ENCODE assay signal across 8 mouse cellular contexts in the genomic region with DNA sequence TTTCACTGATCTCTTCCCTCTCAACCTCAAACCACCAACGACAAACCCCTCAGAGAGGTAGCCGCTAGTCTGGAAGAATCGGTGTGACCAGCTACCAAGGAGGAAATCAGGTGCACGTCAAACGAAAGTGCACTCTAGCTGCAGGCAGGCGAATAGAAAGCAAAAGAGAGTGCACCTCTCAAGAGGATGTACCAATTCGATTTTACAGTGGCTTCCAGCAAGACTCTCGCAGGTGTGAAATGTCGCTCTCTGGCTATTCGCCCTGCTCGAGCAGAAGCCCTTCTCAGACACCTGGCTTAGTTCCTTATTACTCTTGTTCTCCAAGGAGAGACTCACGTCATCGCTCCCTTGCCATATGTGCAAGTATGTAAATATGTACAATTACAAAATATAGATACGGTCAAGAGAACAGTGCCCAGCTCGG. TPM values are rescaled to one million over a fixed set of nuclear protein-coding genes. Genes with fewer than 3 reads are reported as not detected.
DNase-seq lines count a peak whose midpoint lies in the region; TF ChIP-seq lines count a peak whose summit lies in the region.

A gene (minus strand): TSS at position 336 of the 424 bp plus-strand sequence.

- H3K4me1 ChIP-seq in ES-E14 (ENCODE audit: control insufficient read depth in 2 of 2, insufficient read depth in 2 of 2, low read length in 2 of 2, poor library complexity in 1 of 2): no peaks in the 10 kb centered on the region; a peak in 2 of 4 replicates
- H3K4me1 ChIP-seq in hindbrain, embryonic 10.5 days (replicated peaks): peaks cover 17% of the 10 kb centered on the region

- H3K36me3 ChIP-seq in ES-E14 (ENCODE audit: control insufficient read depth, insufficient read depth, low read length, poor library complexity, severe bottlenecking): no peaks in the 10 kb centered on the region
- no peaks in the 10 kb centered on the region for H3K36me3 ChIP-seq in hindbrain, embryonic 10.5 days
- no peaks in the 10 kb centered on the region for H3K36me3 ChIP-seq in splenic B cell, adult 2 months (ENCODE audit: control insufficient read depth, insufficient read depth, low read length, poor library complexity, severe bottlenecking)

- peaks cover 49% of the 10 kb centered on the region for H3K27me3 ChIP-seq in hindbrain, embryonic 10.5 days (ENCODE audit: insufficient read depth, poor library complexity, severe bottlenecking)
- peaks cover 2% of the 10 kb centered on the region; the same call in 1 of the 2 replicates for H3K27me3 ChIP-seq in splenic B cell, adult 2 months (ENCODE audit: control insufficient read depth, insufficient read depth, low read length, poor library complexity, severe bottlenecking)

- H3K27ac ChIP-seq in ES-E14 (ENCODE audit: insufficient read depth, low read depth, low read length, poor library complexity, severe bottlenecking): no peak within 1 kb of the TSS
- H3K27ac ChIP-seq in hindbrain, embryonic 10.5 days: peak within 1 kb of the TSS; percentile 64

- no peaks in the 10 kb centered on the region for H3K9me3 ChIP-seq in ES-E14 (ENCODE audit: control insufficient read depth, insufficient read depth, low read depth, low read length)
- peaks cover 5% of the 10 kb centered on the region; the same call in 1 of the 2 replicates for H3K9me3 ChIP-seq in hindbrain, embryonic 10.5 days

- peak within 1 kb of the TSS; percentile 65 to 67 for H3K4me3 ChIP-seq in ES-E14 (ENCODE audit: insufficient read depth in 1 of 2, low read depth in 1 of 2, low read length in 2 of 2, poor library complexity in 1 of 2, severe bottlenecking in 1 of 2)
- H3K4me3 ChIP-seq in hindbrain, embryonic 10.5 days: peak within 1 kb of the TSS; percentile 78

- 9% methylated on average over 15 of the region's 15 CpGs for WGBS in hindbrain, embryonic 10.5 days

- intact Hi-C loops in left cerebral cortex, postnatal 25 days (cut with DNase I): loop anchor here (2.0 to 5.0 kb wide), 2 partner anchors 56 to 66 kb away; no protein-coding TSS in a partner anchor

- in situ Hi-C loops in ES-E14 (cut with MboI; ENCODE audit: low sequenced_read_pairs in 2 of 2, unreplicated experiment in 2 of 2): no loop called here

- DNase-seq in CD4-positive helper T cell, adult 2 months (ENCODE audit: low read depth, low spot score): peak; percentile 81
- no peak for DNase-seq in ES-E14 (ENCODE audit: low read depth, low spot score)
- peak; percentile 32 for DNase-seq in embryo, embryonic 9.5 days (ENCODE audit: extremely low spot score)
- no peak for DNase-seq in hindbrain, embryonic 10.5 days (ENCODE audit: low spot score)
- peak; percentile 50 to 77 for DNase-seq in left cerebral cortex, postnatal 25 days (ENCODE audit: low spot score in 2 of 2)
- DNase-seq in mesoderm, embryonic 11.5 days (ENCODE audit: low read depth, low spot score): peak; percentile 17
- peak; percentile 74 for DNase-seq in splenic B cell, adult 2 months (ENCODE audit: low read depth, low spot score)
- DNase-seq in gastrocnemius, postnatal 10 days: no peak

- H3K9ac ChIP-seq in ES-E14 (ENCODE audit: insufficient read depth, low read depth, low read length, poor library complexity, severe bottlenecking): peak within 1 kb of the TSS; percentile 56; the same call in 1 of the 2 replicates

TF ChIP-seq in ES-E14, 5 proteins besides CTCF, POLR2A, EP300 and RAD21:
- TF ChIP-seq ZC3H11A (IDR thresholded peaks at IDR 0.05; ENCODE audit: borderline replicate concordance, low read depth, low read length): no peak
- no peak for TF ChIP-seq CHD2 (IDR thresholded peaks at IDR 0.05; ENCODE audit: low read depth, low read length)
- no peak for TF ChIP-seq HCFC1 (IDR thresholded peaks at IDR 0.05; ENCODE audit: borderline replicate concordance, insufficient read depth, low read length)
- TF ChIP-seq MAFK (IDR thresholded peaks at IDR 0.05; ENCODE audit: insufficient read depth, low read depth, low read length): no peak
- TF ChIP-seq ZNF384 (IDR thresholded peaks at IDR 0.05; ENCODE audit: low read depth, low read length): no peak

RNA-seq across cellular contexts. Expression of the gene that starts here (rescaled TPM):
- total RNA-seq in ES-E14 (2012; rRNA removed): 0.16 and 0.40 TPM in 2 replicates
- polyA plus RNA-seq in hindbrain, embryonic 10.5 days (2016; fragmentation: Nextera tagmentation; extraction: Ambion mirVana): 0.05 and 0.09 TPM in 2 replicates
- 10 to 100 TPM; 53.0 to 62.6 TPM for total RNA-seq in left cerebral cortex, postnatal 25 days (2021)
- under 1 TPM; 0.09 to 0.34 TPM for total RNA-seq in gastrocnemius, postnatal 10 days (2021)

Comparison
In these comparisons a context has a peak if more than half of its experiments do, and no peak if none do; other contexts are left out.
1. RNA of the gene that starts here (total RNA-seq): 53.0 to 62.6 TPM in left cerebral cortex, postnatal 25 days; 0.16 to 0.40 TPM in ES-E14 and 0.09 to 0.34 TPM in gastrocnemius, postnatal 10 days; every median in the first group is over 10 times any median in the second.
2. DNase-seq: peak in CD4-positive helper T cell, adult 2 months (single experiment), embryo, embryonic 9.5 days (single experiment), left cerebral cortex, postnatal 25 days (2 of 2), mesoderm, embryonic 11.5 days (single experiment) and splenic B cell, adult 2 months (single experiment); none in ES-E14 (single experiment), hindbrain, embryonic 10.5 days (single experiment) and gastrocnemius, postnatal 10 days (single experiment).